Mouse (Mus musculus) embryonic facial prominence, embryonic 11.5 days (tissue): ENCODE data around the gene Angptl4. TPM values are rescaled to one million over a fixed set of nuclear protein-coding genes. Genes with fewer than 3 reads are reported as not detected.

Experiments
- ATAC-seq: fragments of 200-750 bp; cut with Nextera tagmentation; replicated peaks from 2 replicates; pipeline ENCODE4 v1.8.0; 2017; ENCODE audit warnings: low read depth; ENCODE audit not compliant: insufficient number of reproducible peaks, low FRiP score, low TSS enrichment
- DNase-seq: peaks from one replicate; pipeline ENCODE4 v3.0.0-alpha.2; 2015; ENCODE audit warnings: low spot score
- H3K27ac ChIP-seq: fragments of 300-500 bp; sonication (generic); replicated peaks from 2 replicates; pipeline ENCODE4 v1.5.1; 2014; ENCODE audit warnings: mild to moderate bottlenecking, low read depth, low read length, control low read depth
- H3K27me3 ChIP-seq: fragments of 300-500 bp; sonication (generic); 2 replicates; pipeline ENCODE4 v1.6.1; 2014; ENCODE audit warnings: mild to moderate bottlenecking, low read length, moderate library complexity, mixed read lengths; ENCODE audit not compliant: control insufficient read depth, insufficient read depth
- H3K36me3 ChIP-seq: fragments of 300-500 bp; sonication (generic); replicated peaks from 2 replicates; pipeline ENCODE4 v1.6.1; 2014; ENCODE audit warnings: low read depth, mild to moderate bottlenecking, low read length, moderate library complexity, mixed read lengths; ENCODE audit not compliant: control insufficient read depth, insufficient read depth
- H3K4me1 ChIP-seq: fragments of 300-500 bp; sonication (generic); 2 replicates; pipeline ENCODE4 v1.6.1; 2014; ENCODE audit warnings: low read length, mixed read lengths; ENCODE audit not compliant: control insufficient read depth, insufficient read depth
- H3K4me2 ChIP-seq: fragments of 300-500 bp; sonication (generic); 2 replicates; pipeline ENCODE4 v1.6.1; 2014; ENCODE audit warnings: low read depth, mild to moderate bottlenecking, control low read depth, low read length, moderate library complexity
- H3K4me3 ChIP-seq: fragments of 300-500 bp; sonication (generic); 2 replicates; pipeline ENCODE4 v1.5.1; 2014; ENCODE audit warnings: low read depth, low read length, control low read depth
- H3K9ac ChIP-seq: fragments of 300-500 bp; sonication (generic); replicated peaks from 2 replicates; pipeline ENCODE4 v1.6.1; 2014; ENCODE audit warnings: mild to moderate bottlenecking, control low read depth, low read length
- H3K9me3 ChIP-seq: fragments of 300-500 bp; sonication (generic); replicated peaks from 2 replicates; pipeline ENCODE4 v1.6.1; 2016; ENCODE audit warnings: mild to moderate bottlenecking, low read length, inconsistent platforms, mixed read lengths; ENCODE audit not compliant: control insufficient read depth
- WGBS: fragments of 180-500 bp; shearing (Covaris S2); extraction: QIAGEN DNeasy Blood & Tissue Kit; methylation state at CpG from one replicate; pipeline ENCODE4 v1.1.7; 2014; 5-methylcytosine and 5-hydroxymethylcytosine counted together
- polyA plus RNA-seq: library from polyadenylated mRNA; unstranded; fragments of >200 nt; fragmentation: Nextera tagmentation; extraction: Ambion mirVana; gene quantifications from 2 replicates; pipeline ENCODE4 v1.2.1, GENCODE M21; 2014

The Angptl4 gene
- polyA plus RNA-seq, 1 experiment from 2014 or later: 44.5 TPM

- Histone ChIP-seq H3K36me3 (peaks cover 7% of the 10 kb centered on the region), H3K4me2 (peak overlapping the region; percentile 80), H3K27me3 (no peaks in the 10 kb centered on the region), H3K27ac (peak overlapping the region; percentile 96), H3K9ac (no peak overlapping the region; the same call in 1 of the 2 replicates), H3K4me1 (peaks cover 14% of the 10 kb centered on the region), H3K4me3 (peak overlapping the region; percentile 44; the same call in 1 of the 2 replicates), H3K9me3 (no peaks in the 10 kb centered on the region)
- ATAC-seq (no peak), DNase-seq (peak; percentile 19)
- WGBS: 81% methylated on average over 5 of the region's 5 CpGs
These were observed 1.7 kb downstream of the Angptl4 start for GRCm38 (mm10) chr17:33779967-33780295.

GRCm38 (mm10) chr17:33779271-33779966, 2.2 kb downstream of the Angptl4 start:
- Histone ChIP-seq H3K27me3 (no peaks in the 10 kb centered on the region), H3K4me2 (peak overlapping the region; percentile 44)

GRCm38 (mm10) chr17:33775287-33775686, 6.3 kb downstream of the Angptl4 start:
- WGBS: 91% methylated on average over 4 of the region's 4 CpGs
- no peak overlapping the region for H3K27ac ChIP-seq
- no peak overlapping the region for H3K4me3 ChIP-seq
- H3K9me3 ChIP-seq: no peaks in the 10 kb centered on the region
- no peak for ATAC-seq
- H3K4me1 ChIP-seq: peaks cover 4% of the 10 kb centered on the region
- no peaks in the 10 kb centered on the region for H3K27me3 ChIP-seq
- DNase-seq: no peak
- H3K4me2 ChIP-seq: no peak overlapping the region
- H3K36me3 ChIP-seq: peaks cover 7% of the 10 kb centered on the region
- no peak overlapping the region for H3K9ac ChIP-seq

More at GRCm38 (mm10) chr17:33779271-33779966, 2.2 kb downstream of the Angptl4 start:
- peak overlapping the region; percentile 96 for H3K27ac ChIP-seq
- ATAC-seq: peak; percentile 92
- WGBS: 33% methylated on average over 9 of the region's 9 CpGs
- peak overlapping the region; percentile 37 for H3K9ac ChIP-seq
- H3K36me3 ChIP-seq: peaks cover 7% of the 10 kb centered on the region
- H3K4me3 ChIP-seq: peak overlapping the region; percentile 44
- no peaks in the 10 kb centered on the region for H3K9me3 ChIP-seq
- peak; percentile 96 for DNase-seq
- peaks cover 14% of the 10 kb centered on the region for H3K4me1 ChIP-seq

GRCm38 (mm10) chr17:33774573-33775155, 7.0 kb downstream of the Angptl4 start:
- Histone ChIP-seq H3K27ac (no peak overlapping the region), H3K9ac (no peak overlapping the region), H3K4me3 (no peak overlapping the region), H3K27me3 (no peaks in the 10 kb centered on the region), H3K36me3 (peaks cover 7% of the 10 kb centered on the region), H3K4me2 (no peak overlapping the region), H3K9me3 (no peaks in the 10 kb centered on the region), H3K4me1 (peaks cover 4% of the 10 kb centered on the region)
- WGBS: 87% methylated on average over 8 of the region's 8 CpGs
- DNase-seq: no peak
- no peak for ATAC-seq

GRCm38 (mm10) chr17:33773871-33774572, 7.6 kb downstream of the Angptl4 start:
- Histone ChIP-seq H3K9me3 (no peaks in the 10 kb centered on the region), H3K27me3 (no peaks in the 10 kb centered on the region), H3K36me3 (peaks cover 7% of the 10 kb centered on the region), H3K4me2 (no peak overlapping the region), H3K9ac (no peak overlapping the region), H3K4me1 (peaks cover 3% of the 10 kb centered on the region; the same call in 1 of the 2 replicates), H3K4me3 (no peak overlapping the region), H3K27ac (no peak overlapping the region)
- no peak for ATAC-seq
- WGBS: 89% methylated on average over 6 of the region's 6 CpGs
- DNase-seq: no peak

GRCm38 (mm10) chr17:33773426-33773825, 8.2 kb downstream of the Angptl4 start:
- 81% methylated on average over 6 of the region's 6 CpGs for WGBS

GRCm38 (mm10) chr17:33771617-33772016, 10.0 kb downstream of the Angptl4 start:
- Histone ChIP-seq H3K4me2 (no peak overlapping the region), H3K9me3 (no peaks in the 10 kb centered on the region), H3K4me3 (no peak overlapping the region), H3K27me3 (no peaks in the 10 kb centered on the region), H3K4me1 (no peaks in the 10 kb centered on the region), H3K27ac (no peak overlapping the region), H3K36me3 (no peaks in the 10 kb centered on the region; the same call in 1 of the 2 replicates), H3K9ac (no peak overlapping the region)
- ATAC-seq (no peak), DNase-seq (no peak)
- WGBS: 94% methylated on average over 4 of the region's 4 CpGs

More at GRCm38 (mm10) chr17:33773426-33773825, 8.2 kb downstream of the Angptl4 start:
- Histone ChIP-seq H3K27me3 (no peaks in the 10 kb centered on the region), H3K4me3 (no peak overlapping the region), H3K9ac (no peak overlapping the region), H3K36me3 (peaks cover 7% of the 10 kb centered on the region), H3K9me3 (no peaks in the 10 kb centered on the region), H3K4me1 (no peaks in the 10 kb centered on the region; the same call in 1 of the 2 replicates), H3K4me2 (no peak overlapping the region), H3K27ac (no peak overlapping the region)
- ATAC-seq (no peak), DNase-seq (no peak)

- Histone ChIP-seq H3K9ac (no peak overlapping the region), H3K9me3 (no peaks in the 10 kb centered on the region), H3K4me1 (no peaks in the 10 kb centered on the region), H3K4me3 (no peak overlapping the region), H3K27ac (no peak overlapping the region), H3K4me2 (no peak overlapping the region), H3K36me3 (no peaks in the 10 kb centered on the region), H3K27me3 (no peaks in the 10 kb centered on the region)
- no peak for DNase-seq
- WGBS: 82% methylated on average over 3 of the region's 3 CpGs
- no peak for ATAC-seq
These were observed 15.2 kb downstream of the Angptl4 start for GRCm38 (mm10) chr17:33766389-33766788.
